ENCODE assay signal across 9 mouse cellular contexts in the genomic region with DNA sequence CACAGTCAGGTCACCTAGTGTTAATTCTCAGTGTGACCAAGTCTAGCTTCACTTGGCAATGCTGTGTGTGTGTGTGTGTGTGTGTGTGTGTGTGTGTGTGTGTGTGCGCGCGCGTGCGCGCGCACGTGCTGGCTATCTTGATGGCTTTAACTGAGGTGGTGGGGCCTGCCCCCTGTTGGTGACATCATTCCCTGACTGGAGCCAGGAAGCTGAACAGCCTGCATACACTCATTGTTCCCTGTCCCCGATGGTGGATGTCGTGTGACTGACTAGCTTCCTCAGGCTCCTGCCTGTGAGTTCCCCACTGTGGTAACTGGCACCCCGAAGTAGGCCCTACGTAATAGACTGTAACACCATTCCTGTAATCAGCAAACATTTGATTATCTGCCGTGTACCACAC. TPM values are rescaled to one million over a fixed set of nuclear protein-coding genes. Genes with fewer than 3 reads are reported as not detected.
DNase-seq lines count a peak whose midpoint lies in the region; ATAC-seq and TF ChIP-seq lines count a peak whose summit lies in the region.
"Had no signal": no experiment of that assay in that cellular context is flagged by ENCODE, and none has a peak within 500 bp of the region (broad histone marks: within the 10 kb centered on the region; RNA-seq: fewer than 3 reads in every experiment).

No protein-coding gene starts in this region.

- no peaks in the 10 kb centered on the region for H3K9me3 ChIP-seq in heart, embryonic 10.5 days
- no peaks in the 10 kb centered on the region for H3K9me3 ChIP-seq in intestine, postnatal 0 days (ENCODE audit: control insufficient read depth)
- H3K9me3 ChIP-seq: limb, embryonic 12.5 days had no signal

- 66% methylated on average over 13 of the region's 13 CpGs for WGBS in heart, embryonic 10.5 days
- WGBS in intestine, postnatal 0 days, result 74% methylated on average over 13 of the region's 13 CpGs

- H3K4me3 ChIP-seq in heart, embryonic 10.5 days, result no peak overlapping the region
- no peak overlapping the region for H3K4me3 ChIP-seq in intestine, postnatal 0 days (ENCODE audit: low read depth, low read length)
- H3K4me3 ChIP-seq: limb, embryonic 12.5 days had no signal

- peaks cover 14% of the 10 kb centered on the region for H3K4me1 ChIP-seq in heart, embryonic 10.5 days
- no peaks in the 10 kb centered on the region for H3K4me1 ChIP-seq in intestine, postnatal 0 days (replicated peaks; ENCODE audit: control insufficient read depth, insufficient read depth, low read length)
- H3K4me1 ChIP-seq: limb, embryonic 12.5 days had no signal

- H3K36me3 ChIP-seq in heart, embryonic 10.5 days, result peaks cover 25% of the 10 kb centered on the region
- H3K36me3 ChIP-seq in intestine, postnatal 0 days (ENCODE audit: control insufficient read depth, insufficient read depth), result peaks cover 68% of the 10 kb centered on the region

- H3K4me2 ChIP-seq in intestine, postnatal 0 days (replicated peaks; ENCODE audit: low read depth), result no peak overlapping the region
- H3K4me2 ChIP-seq: limb, embryonic 12.5 days had no signal

- H3K9ac ChIP-seq in intestine, postnatal 0 days (ENCODE audit: low read depth, low read length), result no peak overlapping the region
- H3K9ac ChIP-seq: limb, embryonic 12.5 days had no signal

- no peak overlapping the region; the same call in 1 of the 2 replicates for H3K27ac ChIP-seq in heart, embryonic 10.5 days
- 0 out of 2 replicates have a peak overlapping the region, but pooled peaks have one; percentile 1 for H3K27ac ChIP-seq in intestine, postnatal 0 days (ENCODE audit: low read depth, low read length)
- H3K27ac ChIP-seq: limb, embryonic 12.5 days had no signal

- peak; percentile 10 for DNase-seq in heart, adult 8-10 months (ENCODE audit: low spot score)
- DNase-seq in heart, embryonic 10.5 days (ENCODE audit: low spot score), result no peak
- DNase-seq in thymus, postnatal 14 days, result peak; percentile 13
- DNase-seq in thymus, postnatal 10 days (ENCODE audit: low spot score in 2 of 2), result no peak
- no peak for DNase-seq in natural killer cell, adult 2 months (ENCODE audit: low spot score in 2 of 2)
- no peak for DNase-seq in ovary, postnatal 14 days (ENCODE audit: low spot score)

- ATAC-seq in intestine, postnatal 0 days, result peak; percentile 30; the same call in 1 of the 2 replicates
- ATAC-seq in frontal cortex, adult (ENCODE audit: low TSS enrichment), result no peak; the same call in 1 of the 2 replicates

- TF ChIP-seq CTCF in intestine, postnatal 0 days (IDR thresholded peaks at IDR 0.05; ENCODE audit: low read depth), result peak; percentile 51

- H3K27me3 ChIP-seq in heart, embryonic 10.5 days (ENCODE audit: insufficient read depth, poor library complexity, severe bottlenecking), result no peaks in the 10 kb centered on the region
- H3K27me3 ChIP-seq in intestine, postnatal 0 days (replicated peaks; ENCODE audit: control insufficient read depth, insufficient read depth, low read length), result no peaks in the 10 kb centered on the region
- H3K27me3 ChIP-seq: limb, embryonic 12.5 days had no signal

RNA-seq across cellular contexts. Expression of gene Nlrc4, which starts 27.5 kb away (rescaled TPM):
- total RNA-seq in heart, adult 8-10 months (2022), result under 1 TPM; 0.22 to 0.37 (median 0.32) TPM
- polyA plus RNA-seq in heart, embryonic 10.5 days (2016; fragmentation: Nextera tagmentation; extraction: Ambion mirVana), result 0.06 and 0.15 TPM in 2 replicates
- polyA plus RNA-seq in intestine, postnatal 0 days (2015; fragmentation: Nextera tagmentation; extraction: Ambion mirVana), result 15.0 and 16.7 TPM in 2 replicates

RNA-seq across cellular contexts. Expression of gene Slc30a6, which starts 36.1 kb away (rescaled TPM):
- total RNA-seq in heart, adult 8-10 months (2022), result 10 to 100 TPM in 2 of 4 experiments, 1 to 10 TPM in 2; 8.3 to 10.9 (median 9.9) TPM
- polyA plus RNA-seq in heart, embryonic 10.5 days (2016; fragmentation: Nextera tagmentation; extraction: Ambion mirVana), result 32.1 and 35.0 TPM in 2 replicates
- polyA plus RNA-seq in intestine, postnatal 0 days (2015; fragmentation: Nextera tagmentation; extraction: Ambion mirVana), result 45.7 and 47.6 TPM in 2 replicates

RNA-seq across cellular contexts. Expression of gene Yipf4, which starts 57.8 kb away (rescaled TPM):
- total RNA-seq in heart, adult 8-10 months (2022), result 10 to 100 TPM; 56.1 to 79.1 (median 68.0) TPM
- 35.9 and 36.3 TPM in 2 replicates for polyA plus RNA-seq in heart, embryonic 10.5 days (2016; fragmentation: Nextera tagmentation; extraction: Ambion mirVana)
- 77.1 and 82.8 TPM in 2 replicates for polyA plus RNA-seq in intestine, postnatal 0 days (2015; fragmentation: Nextera tagmentation; extraction: Ambion mirVana)

Comparison
In these comparisons a context has a peak if more than half of its experiments do, and no peak if none do; other contexts are left out.
1. DNase-seq: peak in heart, adult 8-10 months (single experiment) and thymus, postnatal 14 days (single experiment); none in heart, embryonic 10.5 days (single experiment), thymus, postnatal 10 days (0 of 2), natural killer cell, adult 2 months (0 of 2) and ovary, postnatal 14 days (single experiment).
2. RNA of gene Nlrc4, which starts 27.5 kb away (polyA plus RNA-seq): 15.0 to 16.7 TPM in intestine, postnatal 0 days; 0.06 to 0.15 TPM in heart, embryonic 10.5 days; every median in the first group is over 10 times any median in the second.